In the genomic region with DNA sequence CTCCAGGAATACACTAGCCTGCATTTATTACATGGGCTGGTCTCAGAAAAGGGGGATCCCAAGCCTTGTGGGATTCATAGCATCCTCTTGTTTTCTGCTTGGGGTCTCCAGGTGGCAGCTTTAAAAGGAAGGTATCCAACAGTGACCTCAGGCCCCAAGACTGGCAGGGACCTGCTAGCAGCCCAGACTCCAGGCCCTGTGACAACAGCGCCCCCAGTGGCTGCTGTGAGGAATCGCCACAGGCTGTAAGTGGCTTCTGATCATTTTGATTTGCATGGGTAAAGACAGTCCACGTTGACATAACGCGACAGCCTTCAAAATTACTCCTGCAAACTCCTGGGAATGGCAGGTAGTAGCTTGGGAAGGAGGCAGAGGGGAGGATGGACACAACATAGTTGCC, we compare ENCODE assay signal across 7 mouse cellular contexts. TPM values are rescaled to one million over a fixed set of nuclear protein-coding genes. Genes with fewer than 3 reads are reported as not detected.
DNase-seq lines count a peak whose midpoint lies in the region; TF ChIP-seq lines count a peak whose summit lies in the region.

No protein-coding gene starts in this region.

- no peak overlapping the region for H3K4me3 ChIP-seq in thymus, adult 2 months (ENCODE audit: control insufficient read depth, insufficient read depth, low read length)
- no peak overlapping the region for H3K4me3 ChIP-seq in liver, adult 2 months (ENCODE audit: insufficient read depth, low read depth, low read length)

- TF ChIP-seq POLR2A in thymus, adult 2 months (IDR thresholded peaks at IDR 0.05; ENCODE audit: control insufficient read depth, extremely low read depth, insufficient read depth, low read length, poor library complexity) = no peak
- TF ChIP-seq POLR2A in liver, adult 2 months (IDR thresholded peaks at IDR 0.05; ENCODE audit: extremely low read depth, insufficient read depth, low read length) = no peak

- H3K4me1 ChIP-seq in thymus, adult 2 months (replicated peaks; ENCODE audit: control insufficient read depth, insufficient read depth, low read length) = no peaks in the 10 kb centered on the region
- H3K4me1 ChIP-seq in liver, adult 2 months (ENCODE audit: control insufficient read depth, insufficient read depth, low read length) = no peaks in the 10 kb centered on the region

- H3K9ac ChIP-seq in liver, adult 2 months (ENCODE audit: low read depth, low read length) = no peak overlapping the region

- H3K79me2 ChIP-seq in liver, adult 2 months (ENCODE audit: control insufficient read depth, insufficient read depth, low read length) = no peaks in the 10 kb centered on the region

- TF ChIP-seq CTCF in thymus, adult 2 months (IDR thresholded peaks at IDR 0.05; ENCODE audit: borderline replicate concordance, control insufficient read depth, extremely low read depth, insufficient read depth, low read length, poor library complexity) = peak; percentile 88
- peak; percentile 96 for TF ChIP-seq CTCF in liver, adult 2 months (IDR thresholded peaks at IDR 0.05; ENCODE audit: low read depth, low read length)

- H3K27me3 ChIP-seq in thymus, adult 2 months (ENCODE audit: control insufficient read depth, insufficient read depth, low read length) = no peaks in the 10 kb centered on the region
- no peaks in the 10 kb centered on the region for H3K27me3 ChIP-seq in liver, adult 2 months (ENCODE audit: control insufficient read depth, insufficient read depth, low read length)

- H3K36me3 ChIP-seq in thymus, adult 2 months (ENCODE audit: control insufficient read depth, insufficient read depth, low read length) = peaks cover 80% of the 10 kb centered on the region
- peaks cover 16% of the 10 kb centered on the region for H3K36me3 ChIP-seq in liver, adult 2 months (ENCODE audit: control insufficient read depth, insufficient read depth, low read length)

- intact Hi-C loops in heart, postnatal 36 days (cut with DNase I) = loop anchor here (10.0 kb wide), 1 partner anchor 96 kb away; a partner anchor contains a TSS

- DNase-seq in thymus, adult 2 months = no peak
- no peak for DNase-seq in thymus, adult 18-20 months
- DNase-seq in adrenal gland, adult (ENCODE audit: inconsistent age in 2 of 2, low spot score in 1 of 2) = peak; percentile 60 to 82
- DNase-seq in cerebellum, postnatal 25 days = peak; percentile 71 to 83
- peak; percentile 57 to 67 for DNase-seq in heart, postnatal 36 days
- peak; percentile 46 for DNase-seq in liver, adult 2 months (ENCODE audit: extremely low read depth, low read depth, low spot score)
- DNase-seq in natural killer cell, adult 2 months (ENCODE audit: low spot score in 2 of 2) = peak; percentile 33 to 42

- WGBS in thymus, adult 2 months = 63% methylated on average over 5 of the region's 5 CpGs
- 22% methylated on average over 5 of the region's 5 CpGs for WGBS in liver, adult 2 months

- no peak overlapping the region for H3K27ac ChIP-seq in thymus, adult 2 months (ENCODE audit: control insufficient read depth, insufficient read depth, low read length)
- H3K27ac ChIP-seq in liver, adult 2 months (replicated peaks; ENCODE audit: insufficient read depth, low read depth, low read length) = no peak overlapping the region

RNA-seq across cellular contexts. Expression of a gene that starts 16.8 kb away (rescaled TPM):
- 3.1 TPM in 2 replicates for polyA plus RNA-seq in thymus, adult 2 months (2012; rRNA removed)
- total RNA-seq in heart, postnatal 36 days (2021) = 1 to 10 TPM; 3.2 to 4.1 TPM
- 23.0 and 27.8 TPM in 2 replicates for total RNA-seq in liver, adult 2 months (2014; rRNA removed)
- polyA plus RNA-seq in liver, adult 2 months (2012; rRNA removed) = 51.2 and 52.4 TPM in 2 replicates

RNA-seq across cellular contexts. Expression of a gene that starts 20.0 kb away (rescaled TPM):
- 0.20 TPM in 1 of 2 replicates, not detected in the other for polyA plus RNA-seq in thymus, adult 2 months (2012; rRNA removed)
- total RNA-seq in heart, postnatal 36 days (2021) = not detected
- total RNA-seq in liver, adult 2 months (2014; rRNA removed) = 0.07 TPM in 1 of 2 replicates, not detected in the other
- 0.28 TPM in 1 of 2 replicates, not detected in the other for polyA plus RNA-seq in liver, adult 2 months (2012; rRNA removed)

RNA-seq across cellular contexts. Expression of a gene that starts 42.3 kb away (rescaled TPM):
- polyA plus RNA-seq in thymus, adult 2 months (2012; rRNA removed) = 75.9 and 76.7 TPM in 2 replicates
- 10 to 100 TPM; 30.3 to 31.3 TPM for total RNA-seq in heart, postnatal 36 days (2021)
- 2.7 and 4.4 TPM in 2 replicates for total RNA-seq in liver, adult 2 months (2014; rRNA removed)
- polyA plus RNA-seq in liver, adult 2 months (2012; rRNA removed) = 20.8 and 25.9 TPM in 2 replicates

RNA-seq across cellular contexts. Expression of a gene that starts 49.6 kb away (rescaled TPM):
- polyA plus RNA-seq in thymus, adult 2 months (2012; rRNA removed) = 312 and 481 TPM in 2 replicates
- total RNA-seq in heart, postnatal 36 days (2021) = 10 to 100 TPM; 22.9 to 23.2 TPM
- 38.1 and 44.2 TPM in 2 replicates for total RNA-seq in liver, adult 2 months (2014; rRNA removed)
- 210 and 227 TPM in 2 replicates for polyA plus RNA-seq in liver, adult 2 months (2012; rRNA removed)

RNA-seq across cellular contexts. Expression of a gene that starts 57.9 kb away (rescaled TPM):
- polyA plus RNA-seq in thymus, adult 2 months (2012; rRNA removed) = 120 and 122 TPM in 2 replicates
- total RNA-seq in heart, postnatal 36 days (2021) = 10 to 100 TPM; 18.7 to 20.4 TPM
- total RNA-seq in liver, adult 2 months (2014; rRNA removed) = 9.7 and 10.7 TPM in 2 replicates
- polyA plus RNA-seq in liver, adult 2 months (2012; rRNA removed) = 15.6 and 15.8 TPM in 2 replicates

Comparison
In these comparisons a context has a peak if more than half of its experiments do, and no peak if none do; other contexts are left out.
1. DNase-seq: peak in adrenal gland, adult (2 of 2), cerebellum, postnatal 25 days (2 of 2), heart, postnatal 36 days (2 of 2), liver, adult 2 months (single experiment) and natural killer cell, adult 2 months (2 of 2); none in thymus, adult 2 months (single experiment) and thymus, adult 18-20 months (0 of 2).